Mouse (Mus musculus) bone marrow, adult 2 months (tissue): ENCODE measurements around the gene Ccdc86.

Source experiments
- CTCF ChIP-seq: fragments of 200-500 bp; IDR thresholded peaks from 2 replicates; pipeline ENCODE4 v1.5.1; 2011; ENCODE audit warnings: low read length, control low read depth; ENCODE audit not compliant: control insufficient read depth, insufficient read depth
- POLR2A ChIP-seq: fragments of 200-500 bp; IDR thresholded peaks from 2 replicates; pipeline ENCODE4 v1.6.1; 2011; ENCODE audit warnings: low read depth, mild to moderate bottlenecking, control low read depth, low read length, borderline replicate concordance; ENCODE audit not compliant: control insufficient read depth

DNA sequence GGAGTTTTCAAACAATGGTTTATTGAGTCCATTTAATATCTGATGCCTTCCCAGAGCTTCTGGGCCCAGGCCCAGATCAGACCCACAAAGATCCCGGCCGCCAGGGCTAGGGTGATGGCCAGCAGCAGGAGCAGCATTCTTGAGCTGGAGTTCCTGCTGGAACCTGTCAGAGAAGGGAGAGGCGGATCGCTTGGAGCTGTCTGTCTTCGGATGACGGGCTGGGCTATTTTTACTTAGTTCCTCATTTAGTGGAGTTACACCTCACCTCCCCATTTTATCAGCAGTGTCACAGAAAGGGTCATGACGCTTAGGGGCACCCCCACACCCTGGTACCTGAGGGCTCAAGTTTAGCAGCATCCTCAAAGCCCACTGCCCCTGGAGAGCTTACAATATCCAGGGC, 34.8 kb downstream of the Ccdc86 start:
- TF ChIP-seq POLR2A (no peak), CTCF (no peak)
